Mouse (Mus musculus) heart, embryonic 10.5 days (tissue): Measurements from ENCODE around the gene Prss48. TPM values are rescaled to one million over a fixed set of nuclear protein-coding genes. Genes with fewer than 3 reads are reported as not detected.
"Not testable (repeated sequence)": the region's sequence is repeated elsewhere in the genome, so short reads cannot be mapped to it uniquely, and the experiment has no call there.

Experiments
- DNase-seq: peaks from one replicate; pipeline ENCODE4 v3.0.0-alpha.2; 2017; ENCODE audit warnings: low spot score
- H3K27ac ChIP-seq: fragments of 300-500 bp; sonication (generic); 2 replicates; pipeline ENCODE4 v1.5.1; 2016; ENCODE audit warnings: mild to moderate bottlenecking
- H3K27me3 ChIP-seq: fragments of 300-500 bp; sonication (generic); 2 replicates; pipeline ENCODE4 v1.6.1; 2016; ENCODE audit warnings: mild to moderate bottlenecking; ENCODE audit not compliant: poor library complexity, insufficient read depth, severe bottlenecking
- H3K36me3 ChIP-seq: fragments of 300-500 bp; sonication (generic); 2 replicates; pipeline ENCODE4 v1.6.1; 2016; ENCODE audit warnings: mild to moderate bottlenecking, moderate library complexity
- H3K4me1 ChIP-seq: fragments of 300-500 bp; sonication (generic); 2 replicates; pipeline ENCODE4 v1.6.1; 2016; ENCODE audit warnings: mild to moderate bottlenecking
- H3K4me3 ChIP-seq: fragments of 300-500 bp; sonication (generic); 2 replicates; pipeline ENCODE4 v1.5.1; 2016; ENCODE audit warnings: mild to moderate bottlenecking, moderate library complexity
- H3K9me3 ChIP-seq: fragments of 300-500 bp; sonication (generic); 2 replicates; pipeline ENCODE4 v1.6.1; 2016; ENCODE audit warnings: mild to moderate bottlenecking, moderate library complexity
- WGBS: fragments of 180-500 bp; shearing (Covaris S2); methylation state at CpG from one replicate; pipeline ENCODE4 v1.1.7; 2016; 5-methylcytosine and 5-hydroxymethylcytosine counted together
- polyA plus RNA-seq: library from polyadenylated mRNA; unstranded; fragments of >200 nt; fragmentation: Nextera tagmentation; extraction: Ambion mirVana; gene quantifications from 2 replicates; pipeline ENCODE4 v1.2.1, GENCODE M21; 2016

Gene Prss48
- polyA plus RNA-seq, 1 experiment from 2014 or later, result not detected

- 23% methylated on average over 11 of the region's 11 CpGs for WGBS
- Histone ChIP-seq H3K4me3 (peak overlapping the region; percentile 25), H3K27ac (peak overlapping the region; percentile 45), H3K4me1 (peaks cover 32% of the 10 kb centered on the region; the same call in 1 of the 2 replicates), H3K27me3 (no peaks in the 10 kb centered on the region), H3K9me3 (no peaks in the 10 kb centered on the region), H3K36me3 (no peaks in the 10 kb centered on the region)
- DNase-seq, result peak; percentile 85
These were observed 8.5 kb downstream of the Prss48 start for GRCm38 (mm10) chr3:85993744-85994143.

DNA sequence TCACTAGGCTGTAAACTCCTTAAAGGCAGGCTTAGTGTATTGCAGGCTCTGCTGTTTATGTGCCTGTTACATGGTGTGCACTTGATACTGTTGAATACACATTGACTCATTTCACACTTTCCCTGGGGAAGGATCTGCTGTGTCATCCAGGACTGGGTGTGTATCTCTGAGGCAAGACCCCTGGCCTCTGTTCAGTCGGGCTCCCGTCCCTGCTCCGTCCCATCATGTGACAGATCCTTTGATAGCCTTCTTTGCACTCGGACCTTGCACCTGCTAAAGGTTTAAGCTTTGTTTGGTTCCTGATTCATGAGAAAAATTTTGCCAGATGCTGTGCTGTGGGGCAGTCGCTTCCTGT is 10.5 kb downstream of the Prss48 start:
- Histone ChIP-seq H3K4me1 (peaks cover 32% of the 10 kb centered on the region; the same call in 1 of the 2 replicates), H3K9me3 (no peaks in the 10 kb centered on the region), H3K27me3 (no peaks in the 10 kb centered on the region), H3K27ac (peak overlapping the region; percentile 59; the same call in 1 of the 2 replicates), H3K36me3 (peaks cover 10% of the 10 kb centered on the region), H3K4me3 (no peak overlapping the region)
- WGBS, result 49% methylated on average over 5 of the region's 5 CpGs
- DNase-seq, result peak; percentile 88

DNA sequence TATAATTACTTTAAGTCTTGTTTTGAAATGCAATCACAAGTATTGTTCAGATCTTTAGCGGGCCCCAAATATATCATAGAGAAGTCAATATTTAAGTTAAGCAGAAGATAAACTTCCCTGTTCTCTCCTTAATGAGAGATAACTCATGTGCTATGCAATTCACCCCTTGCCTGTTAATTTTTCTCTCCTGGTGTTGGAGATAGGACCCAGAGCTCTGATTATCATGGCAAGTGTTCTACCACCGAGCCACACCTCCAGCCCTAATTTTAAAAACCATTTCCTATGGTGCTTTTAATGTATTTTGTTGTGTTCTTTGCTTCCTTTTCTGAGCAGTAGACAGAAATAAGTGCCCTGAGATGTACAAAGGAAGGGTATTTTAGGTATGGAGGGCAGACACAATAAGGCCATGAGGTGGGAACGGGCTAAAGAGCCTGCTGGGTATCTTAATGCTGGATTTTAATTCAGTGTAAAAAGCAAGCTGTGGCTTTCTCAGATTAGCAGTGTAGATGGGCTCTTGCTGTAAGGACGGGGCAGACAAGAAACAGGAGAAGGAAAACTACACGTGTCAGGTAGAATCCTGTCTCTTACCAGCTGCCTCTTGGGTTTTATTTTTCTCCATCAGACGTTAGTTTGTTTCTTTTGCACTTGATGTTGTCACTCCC is 11.0 kb downstream of the Prss48 start:
- DNase-seq, result no peak
- no peaks in the 10 kb centered on the region for H3K9me3 ChIP-seq
- peak overlapping the region; percentile 59; the same call in 1 of the 2 replicates for H3K27ac ChIP-seq
- no peak overlapping the region for H3K4me3 ChIP-seq
- no peaks in the 10 kb centered on the region for H3K27me3 ChIP-seq
- peaks cover 10% of the 10 kb centered on the region for H3K36me3 ChIP-seq
- WGBS, result 55% methylated on average over 6 of the region's 6 CpGs
- peaks cover 32% of the 10 kb centered on the region; the same call in 1 of the 2 replicates for H3K4me1 ChIP-seq

GRCm38 (mm10) chr3:85987225-85987624 is 15.1 kb downstream of the Prss48 start:
- H3K4me1 ChIP-seq, result peaks cover 11% of the 10 kb centered on the region; the same call in 1 of the 2 replicates
- whole genome bisulfite sequencing, result 86% methylated on average over 2 of the region's 2 CpGs
- DNase-seq, result no peak
- no peak overlapping the region for H3K27ac ChIP-seq
- H3K36me3 ChIP-seq, result peaks cover 10% of the 10 kb centered on the region
- no peaks in the 10 kb centered on the region for H3K9me3 ChIP-seq
- H3K4me3 ChIP-seq, result no peak overlapping the region
- H3K27me3 ChIP-seq, result no peaks in the 10 kb centered on the region

DNA sequence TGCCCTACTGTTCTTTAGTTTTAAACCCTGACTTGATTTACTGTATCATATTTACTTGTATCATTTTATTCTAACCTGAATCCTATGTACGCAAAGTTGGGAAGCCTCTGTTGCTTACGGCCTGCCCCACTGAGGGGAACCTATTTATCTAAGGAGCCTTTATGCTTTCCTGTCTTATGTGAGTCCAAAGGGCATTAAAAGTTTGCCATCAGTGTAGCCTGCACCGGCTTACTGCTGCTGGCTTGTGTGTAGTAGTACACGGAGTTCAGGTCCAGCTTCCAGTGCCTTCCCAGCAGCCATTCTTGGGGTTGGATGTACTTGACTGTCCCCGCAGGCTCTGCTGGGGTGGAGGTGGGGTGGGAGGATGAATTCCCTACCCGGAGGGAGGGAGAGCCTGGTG is 17.8 kb downstream of the Prss48 start:
- H3K4me1 ChIP-seq, result peaks cover 6% of the 10 kb centered on the region
- WGBS, result 89% methylated on average over 6 of the region's 6 CpGs
- no peak overlapping the region for H3K27ac ChIP-seq
- no peaks in the 10 kb centered on the region for H3K9me3 ChIP-seq
- H3K36me3 ChIP-seq, result peaks cover 12% of the 10 kb centered on the region
- no peak for DNase-seq
- no peak overlapping the region for H3K4me3 ChIP-seq
- no peaks in the 10 kb centered on the region for H3K27me3 ChIP-seq

DNA sequence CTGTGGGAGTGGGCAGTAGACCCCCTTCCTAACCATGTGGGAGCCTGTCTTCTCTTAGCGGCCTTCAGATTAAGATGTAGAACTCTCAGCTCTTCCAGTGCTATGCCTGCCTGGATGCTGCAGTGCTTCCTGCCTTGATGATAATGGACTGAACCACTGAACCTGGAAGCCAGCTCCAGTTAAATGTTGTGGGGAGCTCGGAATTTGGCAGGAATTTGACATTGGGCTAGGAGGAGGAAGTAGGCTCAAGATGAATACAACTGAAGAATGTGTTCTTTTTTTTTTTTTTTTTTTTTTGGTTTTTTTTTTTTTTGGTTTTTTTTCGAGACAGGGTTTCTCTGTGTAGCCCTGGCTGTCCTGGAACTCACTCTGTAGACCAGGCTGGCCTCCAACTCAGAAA is 20.5 kb downstream of the Prss48 start:
- WGBS, result 82% methylated on average over 2 of the region's 3 CpGs
- H3K27me3 ChIP-seq, H3K9me3 ChIP-seq, H3K36me3 ChIP-seq, H3K27ac ChIP-seq, H3K4me3 ChIP-seq, DNase-seq: not testable (repeated sequence)
- peaks cover 15% of the 10 kb centered on the region for H3K4me1 ChIP-seq

- Histone ChIP-seq H3K27me3 (no peaks in the 10 kb centered on the region), H3K4me1 (peaks cover 15% of the 10 kb centered on the region), H3K9me3 (no peaks in the 10 kb centered on the region), H3K36me3 (0 out of 2 replicates have a peak, but pooled peaks cover 2% of the 10 kb centered on the region), H3K27ac (no peak overlapping the region), H3K4me3 (no peak overlapping the region)
- no peak for DNase-seq
- 76% methylated on average over 4 of the region's 4 CpGs for WGBS
These were observed 22.3 kb downstream of the Prss48 start for GRCm38 (mm10) chr3:85980036-85980435.

DNA sequence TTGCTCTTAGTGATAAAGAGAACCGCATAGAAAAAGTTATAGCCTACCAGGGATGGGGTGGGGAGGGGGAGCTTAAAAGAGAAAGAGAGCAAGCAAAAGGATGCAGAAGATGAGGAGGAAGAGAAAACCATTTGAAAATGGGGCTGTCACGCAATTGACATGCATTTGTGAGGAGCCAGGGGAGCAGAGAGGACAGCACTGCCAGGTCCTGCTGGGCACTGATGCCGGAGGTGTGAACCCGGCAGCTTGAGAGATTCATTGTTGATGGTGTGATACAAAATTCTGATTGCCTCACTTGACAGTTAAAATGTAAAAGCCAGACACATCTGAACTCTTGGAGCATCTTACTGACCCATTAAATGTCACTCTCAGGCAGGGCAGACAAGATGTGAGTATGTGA is 27.8 kb downstream of the Prss48 start:
- peaks cover 33% of the 10 kb centered on the region for H3K4me1 ChIP-seq
- H3K9me3 ChIP-seq, result no peaks in the 10 kb centered on the region
- no peaks in the 10 kb centered on the region for H3K36me3 ChIP-seq
- DNase-seq, result peak; percentile 59
- H3K27me3 ChIP-seq, result no peaks in the 10 kb centered on the region
- no peak overlapping the region for H3K27ac ChIP-seq
- 65% methylated on average over 4 of the region's 4 CpGs for WGBS
- no peak overlapping the region for H3K4me3 ChIP-seq

GRCm38 (mm10) chr3:85973376-85974140 is 28.7 kb downstream of the Prss48 start:
- peak; percentile 60 for DNase-seq
- Histone ChIP-seq H3K9me3 (no peaks in the 10 kb centered on the region), H3K4me1 (peaks cover 27% of the 10 kb centered on the region), H3K27me3 (no peaks in the 10 kb centered on the region), H3K36me3 (no peaks in the 10 kb centered on the region), H3K4me3 (no peak overlapping the region), H3K27ac (no peak overlapping the region)
- 88% methylated on average over 10 of the region's 10 CpGs for WGBS

GRCm38 (mm10) chr3:85971599-85971975 is 30.7 kb downstream of the Prss48 start:
- under 1% methylated on average over 13 of the region's 13 CpGs for WGBS

DNA sequence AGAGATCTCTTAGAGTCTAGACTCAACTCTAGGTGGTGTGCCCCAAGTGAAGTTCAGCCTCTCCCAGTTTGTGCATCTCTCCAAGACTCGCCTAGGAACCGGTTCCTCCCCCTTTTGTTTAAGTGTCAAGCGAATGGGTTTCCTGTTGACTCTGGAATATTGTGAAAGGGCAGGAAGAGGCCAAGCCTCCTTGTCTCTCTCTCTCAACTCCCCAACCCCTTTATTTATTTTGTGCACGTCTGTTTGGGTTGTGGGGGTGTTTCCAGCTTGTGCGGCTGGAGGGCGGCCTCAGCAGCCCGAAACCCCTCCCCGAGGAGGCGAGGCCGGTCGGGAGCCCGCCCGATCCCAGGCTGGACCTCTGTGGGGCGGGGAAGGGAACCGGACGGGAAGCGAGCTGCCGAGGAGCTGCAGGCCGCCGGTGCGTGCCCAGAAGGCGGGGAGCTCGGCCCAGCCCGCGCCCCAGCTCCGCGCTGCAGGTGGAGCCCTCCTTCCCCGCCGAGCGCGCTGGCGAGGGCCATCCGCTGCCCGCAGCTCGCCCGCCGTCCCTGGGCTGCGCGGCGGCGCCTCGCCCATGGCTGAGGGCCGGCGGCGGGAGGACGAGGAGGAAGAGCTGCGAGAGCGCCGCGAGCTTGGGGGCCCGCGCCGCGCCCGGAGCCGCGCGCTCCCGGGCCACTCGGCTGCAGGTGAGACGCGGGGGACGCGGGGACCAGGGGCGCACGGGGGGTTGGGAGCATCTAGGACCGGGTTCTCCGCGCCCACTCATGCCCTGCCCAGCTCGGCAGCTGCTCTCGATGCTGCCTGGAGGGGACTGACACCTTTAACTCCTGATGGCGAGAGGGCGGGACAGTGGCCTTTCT is 31.3 kb downstream of the Prss48 start, which contains the start of gene Sh3d19:
Sh3d19 (plus strand) TSS at position 368 of the 857 bp plus-strand sequence.
- under 1% methylated on average over 47 of the region's 73 CpGs for WGBS
- no peaks in the 10 kb centered on the region for H3K27me3 ChIP-seq
- H3K4me3 ChIP-seq, result peak within 1 kb of the TSS; percentile 90

More at GRCm38 (mm10) chr3:85971599-85971975, 30.7 kb downstream of the Prss48 start:
- peaks cover 24% of the 10 kb centered on the region for H3K4me1 ChIP-seq
- no peak for DNase-seq
- peak overlapping the region; percentile 93 for H3K27ac ChIP-seq
- peak overlapping the region; percentile 90 for H3K4me3 ChIP-seq
- no peaks in the 10 kb centered on the region for H3K36me3 ChIP-seq
- H3K9me3 ChIP-seq, result no peaks in the 10 kb centered on the region
- no peaks in the 10 kb centered on the region for H3K27me3 ChIP-seq

DNA sequence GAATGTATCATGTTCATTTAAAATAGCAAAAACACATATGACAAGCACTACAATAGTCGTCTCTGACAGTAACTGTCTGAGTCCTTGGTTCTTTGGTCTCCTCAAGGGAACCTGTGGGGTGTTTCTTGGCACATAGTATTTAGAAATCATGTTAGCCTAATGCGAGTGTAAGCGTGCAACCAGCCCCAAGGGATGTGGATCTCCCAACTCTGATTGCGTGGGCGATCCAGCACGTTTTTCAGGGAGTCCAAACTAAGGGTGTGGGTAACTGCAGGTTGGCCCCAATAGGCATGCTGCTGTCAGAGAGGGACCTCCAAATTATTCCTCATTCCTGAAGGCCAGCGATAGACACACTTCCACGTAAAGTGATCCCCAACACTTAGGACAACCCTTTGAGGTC is 33.3 kb downstream of the Prss48 start:
- H3K27ac ChIP-seq, result no peak overlapping the region
- no peaks in the 10 kb centered on the region for H3K36me3 ChIP-seq
- H3K9me3 ChIP-seq, result no peaks in the 10 kb centered on the region
- DNase-seq, result no peak
- H3K4me1 ChIP-seq, result peaks cover 24% of the 10 kb centered on the region
- no peak overlapping the region for H3K4me3 ChIP-seq
- no peaks in the 10 kb centered on the region for H3K27me3 ChIP-seq
- 88% methylated on average over 8 of the region's 8 CpGs for WGBS

More for the DNA sequence above, 31.3 kb downstream of the Prss48 start, which contains the start of gene Sh3d19:
- H3K9me3 ChIP-seq, result no peaks in the 10 kb centered on the region
- peak within 1 kb of the TSS; percentile 93 for H3K27ac ChIP-seq
- no peaks in the 10 kb centered on the region for H3K36me3 ChIP-seq
- DNase-seq, result peak; percentile 89
- H3K4me1 ChIP-seq, result peaks cover 24% of the 10 kb centered on the region
